Mouse (Mus musculus) embryonic facial prominence, embryonic 11.5 days (tissue): ENCODE data around the gene Qrich2. TPM values are rescaled to one million over a fixed set of nuclear protein-coding genes. Genes with fewer than 3 reads are reported as not detected.
"Not testable (repeated sequence)": the region's sequence is repeated elsewhere in the genome, so short reads cannot be mapped to it uniquely, and the experiment has no call there.

ENCODE experiments used
- ATAC-seq: fragments of 200-750 bp; cut with Nextera tagmentation; replicated peaks from 2 replicates; pipeline ENCODE4 v1.8.0; 2017; ENCODE audit warnings: low read depth; ENCODE audit not compliant: insufficient number of reproducible peaks, low FRiP score, low TSS enrichment
- DNase-seq: peaks from one replicate; pipeline ENCODE4 v3.0.0-alpha.2; 2015; ENCODE audit warnings: low spot score
- H3K27ac ChIP-seq: fragments of 300-500 bp; sonication (generic); replicated peaks from 2 replicates; pipeline ENCODE4 v1.5.1; 2014; ENCODE audit warnings: mild to moderate bottlenecking, low read depth, low read length, control low read depth
- H3K27me3 ChIP-seq: fragments of 300-500 bp; sonication (generic); 2 replicates; pipeline ENCODE4 v1.6.1; 2014; ENCODE audit warnings: mild to moderate bottlenecking, low read length, moderate library complexity, mixed read lengths; ENCODE audit not compliant: control insufficient read depth, insufficient read depth
- H3K36me3 ChIP-seq: fragments of 300-500 bp; sonication (generic); replicated peaks from 2 replicates; pipeline ENCODE4 v1.6.1; 2014; ENCODE audit warnings: low read depth, mild to moderate bottlenecking, low read length, moderate library complexity, mixed read lengths; ENCODE audit not compliant: control insufficient read depth, insufficient read depth
- H3K4me1 ChIP-seq: fragments of 300-500 bp; sonication (generic); 2 replicates; pipeline ENCODE4 v1.6.1; 2014; ENCODE audit warnings: low read length, mixed read lengths; ENCODE audit not compliant: control insufficient read depth, insufficient read depth
- H3K4me2 ChIP-seq: fragments of 300-500 bp; sonication (generic); 2 replicates; pipeline ENCODE4 v1.6.1; 2014; ENCODE audit warnings: low read depth, mild to moderate bottlenecking, control low read depth, low read length, moderate library complexity
- H3K4me3 ChIP-seq: fragments of 300-500 bp; sonication (generic); 2 replicates; pipeline ENCODE4 v1.5.1; 2014; ENCODE audit warnings: low read depth, low read length, control low read depth
- H3K9ac ChIP-seq: fragments of 300-500 bp; sonication (generic); replicated peaks from 2 replicates; pipeline ENCODE4 v1.6.1; 2014; ENCODE audit warnings: mild to moderate bottlenecking, control low read depth, low read length
- H3K9me3 ChIP-seq: fragments of 300-500 bp; sonication (generic); replicated peaks from 2 replicates; pipeline ENCODE4 v1.6.1; 2016; ENCODE audit warnings: mild to moderate bottlenecking, low read length, inconsistent platforms, mixed read lengths; ENCODE audit not compliant: control insufficient read depth
- WGBS: fragments of 180-500 bp; shearing (Covaris S2); extraction: QIAGEN DNeasy Blood & Tissue Kit; methylation state at CpG from one replicate; pipeline ENCODE4 v1.1.7; 2014; 5-methylcytosine and 5-hydroxymethylcytosine counted together
- polyA plus RNA-seq: library from polyadenylated mRNA; unstranded; fragments of >200 nt; fragmentation: Nextera tagmentation; extraction: Ambion mirVana; gene quantifications from 2 replicates; pipeline ENCODE4 v1.2.1, GENCODE M21; 2014

Gene Qrich2
- polyA plus RNA-seq, 1 experiment from 2014 or later: not detected

GRCm38 (mm10) chr11:116431428-116432077 is 34.5 kb downstream of the Qrich2 start:
- WGBS: 40% methylated on average over 11 of the region's 11 CpGs
- H3K4me1 ChIP-seq: no peaks in the 10 kb centered on the region; the same call in 1 of the 2 replicates
- no peak overlapping the region for H3K9ac ChIP-seq
- H3K27me3 ChIP-seq: no peaks in the 10 kb centered on the region
- no peaks in the 10 kb centered on the region for H3K36me3 ChIP-seq
- H3K9me3 ChIP-seq: no peaks in the 10 kb centered on the region
- DNase-seq: no peak
- no peak overlapping the region for H3K4me3 ChIP-seq
- no peak for ATAC-seq
- no peak overlapping the region for H3K4me2 ChIP-seq
- H3K27ac ChIP-seq: no peak overlapping the region

GRCm38 (mm10) chr11:116430723-116431427 is 35.2 kb downstream of the Qrich2 start:
- WGBS: 41% methylated on average over 22 of the region's 22 CpGs
- Histone ChIP-seq H3K4me2 (no peak overlapping the region), H3K27me3 (no peaks in the 10 kb centered on the region), H3K4me3 (no peak overlapping the region), H3K4me1 (no peaks in the 10 kb centered on the region), H3K27ac (no peak overlapping the region), H3K9me3 (no peaks in the 10 kb centered on the region), H3K36me3 (no peaks in the 10 kb centered on the region), H3K9ac (no peak overlapping the region)
- DNase-seq: no peak
- no peak for ATAC-seq

- H3K27ac ChIP-seq: no peak overlapping the region
- H3K4me2 ChIP-seq: no peak overlapping the region
- no peak overlapping the region for H3K9ac ChIP-seq
- no peaks in the 10 kb centered on the region for H3K36me3 ChIP-seq
- WGBS: 78% methylated on average over 9 of the region's 9 CpGs
- H3K27me3 ChIP-seq: no peaks in the 10 kb centered on the region
- no peaks in the 10 kb centered on the region for H3K4me1 ChIP-seq
- DNase-seq (no peak), ATAC-seq (no peak)
- H3K9me3 ChIP-seq: no peaks in the 10 kb centered on the region
- no peak overlapping the region for H3K4me3 ChIP-seq
Observed at GRCm38 (mm10) chr11:116429862-116430613, 36.0 kb downstream of the Qrich2 start.

GRCm38 (mm10) chr11:116428872-116429859 is 36.9 kb downstream of the Qrich2 start:
- no peak overlapping the region for H3K4me2 ChIP-seq
- 45% methylated on average over 13 of the region's 13 CpGs for WGBS
- H3K27me3 ChIP-seq: no peaks in the 10 kb centered on the region
- H3K4me1 ChIP-seq: no peaks in the 10 kb centered on the region
- H3K9ac ChIP-seq: no peak overlapping the region
- no peaks in the 10 kb centered on the region for H3K36me3 ChIP-seq
- no peak overlapping the region for H3K27ac ChIP-seq
- no peak overlapping the region for H3K4me3 ChIP-seq
- ATAC-seq (no peak), DNase-seq (no peak)
- no peaks in the 10 kb centered on the region for H3K9me3 ChIP-seq

- no peak for DNase-seq
- 71% methylated on average over 6 of the region's 6 CpGs for WGBS
Observed at GRCm38 (mm10) chr11:116426852-116427575, 39.0 kb downstream of the Qrich2 start.

GRCm38 (mm10) chr11:116426328-116426727 is 39.7 kb downstream of the Qrich2 start:
- H3K4me3 ChIP-seq, H3K27me3 ChIP-seq, H3K36me3 ChIP-seq, ATAC-seq, DNase-seq, H3K4me2 ChIP-seq, H3K9ac ChIP-seq, H3K9me3 ChIP-seq, H3K4me1 ChIP-seq, H3K27ac ChIP-seq: not testable (repeated sequence)
- 83% methylated on average over 11 of the region's 11 CpGs for WGBS

More at GRCm38 (mm10) chr11:116426852-116427575, 39.0 kb downstream of the Qrich2 start:
- no peak overlapping the region for H3K27ac ChIP-seq
- no peaks in the 10 kb centered on the region for H3K4me1 ChIP-seq
- H3K27me3 ChIP-seq: no peaks in the 10 kb centered on the region
- H3K9ac ChIP-seq: no peak overlapping the region
- no peak for ATAC-seq
- H3K4me3 ChIP-seq: no peak overlapping the region
- no peak overlapping the region for H3K4me2 ChIP-seq
- no peaks in the 10 kb centered on the region for H3K9me3 ChIP-seq
- H3K36me3 ChIP-seq: no peaks in the 10 kb centered on the region
